Mouse (Mus musculus) testis, adult 10 weeks (tissue): ENCODE data around the gene Mrvi1. TPM values are rescaled to one million over a fixed set of nuclear protein-coding genes. Genes with fewer than 3 reads are reported as not detected.

Experiments
- polyA plus RNA-seq: library from polyadenylated mRNA; stranded (reverse); fragments of 350-450 nt; fragmentation: Illumina TruSeq; extraction: RNeasy Lipid Tissue Mini Kit (QIAGEN cat#74804); gene quantifications from one replicate; pipeline ENCODE4 v1.2.3, GENCODE M21; 2014; ENCODE audit warnings: low read depth, low replicate concordance

The Mrvi1 gene
- polyA plus RNA-seq: 1.3 TPM

GRCm38 (mm10) chr7:110982053-110982705 is at the start of gene Mrvi1:
Mrvi1 (minus strand) TSS chr7:110982461.

GRCm38 (mm10) chr7:111028281-111029045 is 46.2 kb upstream of the Mrvi1 start, which contains the start of gene Ctr9:
Ctr9 (plus strand) TSS chr7:111028951.

GRCm38 (mm10) chr7:110862751-110863289 is 119.4 kb downstream of the Mrvi1 start, which contains the start of gene Lyve1:
Lyve1 (minus strand) TSS chr7:110863239.

GRCm38 (mm10) chr7:110843916-110844874 is 138.1 kb downstream of the Mrvi1 start, which contains the start of gene Rnf141:
Rnf141 (minus strand) TSS chr7:110844457.

Other genes with a start within 250 kb of the Mrvi1 start
- gene Ampd3, start 214.3 kb downstream of the Mrvi1 start, polyA plus RNA-seq: 1.1 TPM
- 100 TPM for gene Rnf141, start 138.0 kb downstream of the Mrvi1 start, polyA plus RNA-seq
- gene Lyve1, start 119.2 kb downstream of the Mrvi1 start, polyA plus RNA-seq: 0.34 TPM
- gene Ctr9, start 46.5 kb upstream of the Mrvi1 start, polyA plus RNA-seq: 62.8 TPM
- 1,308 TPM for gene Eif4g2, start 100.6 kb upstream of the Mrvi1 start, polyA plus RNA-seq